In the genomic region with DNA sequence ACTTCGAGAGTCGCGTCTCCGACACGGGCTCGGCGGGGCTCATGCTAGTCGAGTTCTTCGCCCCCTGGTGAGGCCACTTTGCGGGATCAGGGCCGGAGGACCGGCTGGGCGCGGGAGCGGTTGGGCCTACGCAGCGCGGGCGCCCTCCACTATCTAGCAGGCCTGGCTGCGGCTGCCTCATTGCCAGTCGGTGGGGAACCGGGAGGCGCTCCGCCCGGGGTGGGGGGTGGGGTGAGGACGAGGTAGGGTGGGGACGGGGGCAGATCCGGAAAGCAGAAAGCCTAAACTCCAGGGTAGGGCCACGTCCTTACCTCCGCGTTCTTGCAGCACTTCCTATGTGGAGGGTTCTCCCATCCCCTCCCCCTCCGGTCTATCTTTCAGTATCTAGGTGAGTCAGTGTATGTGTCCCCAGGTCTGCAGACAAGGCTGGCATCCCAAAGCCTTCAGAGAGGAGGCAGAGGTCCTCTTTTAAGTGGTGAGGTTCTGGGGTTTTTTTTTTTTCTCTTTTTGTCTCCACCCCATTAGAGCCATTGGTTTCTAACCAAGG, we compare ENCODE assay signal across 8 mouse cellular contexts. TPM values are rescaled to one million over a fixed set of nuclear protein-coding genes. Genes with fewer than 3 reads are reported as not detected.
DNase-seq lines count a peak whose midpoint lies in the region; ATAC-seq and TF ChIP-seq lines count a peak whose summit lies in the region.

No protein-coding gene starts in this region.

- H3K36me3 ChIP-seq in heart, embryonic 10.5 days = peaks cover 31% of the 10 kb centered on the region
- peaks cover 5 to 34% of the 10 kb centered on the region in 2 experiments for H3K36me3 ChIP-seq in CH12.LX (replicated peaks in 1 of 2; ENCODE audit: control insufficient read depth in 1 of 2, insufficient read depth in 1 of 2, low read length in 1 of 2)
- H3K36me3 ChIP-seq in heart, embryonic 12.5 days = peaks cover 26% of the 10 kb centered on the region
- H3K36me3 ChIP-seq in limb, embryonic 11.5 days (ENCODE audit: control insufficient read depth, insufficient read depth, low read length) = peaks cover 5% of the 10 kb centered on the region; the same call in 1 of the 2 replicates
- peaks cover 19% of the 10 kb centered on the region for H3K36me3 ChIP-seq in midbrain, embryonic 12.5 days

- intact Hi-C loops in heart, postnatal 25 days (cut with DNase I) = no loop called here

- DNase-seq in heart, embryonic 10.5 days (ENCODE audit: low spot score) = peak; percentile 84
- DNase-seq in heart, postnatal 25 days (ENCODE audit: low spot score) = no peak
- DNase-seq in CH12.LX (ENCODE audit: extremely low read depth) = peak; percentile 77
- peak; percentile 59 for DNase-seq in c-Kit-positive CD71-positive TER-119-negative erythroid progenitor cells, embryonic 14.5 days (ENCODE audit: low read depth)
- peak; percentile 63 for DNase-seq in limb, embryonic 11.5 days (ENCODE audit: low spot score)
- DNase-seq in urinary bladder, postnatal 4 days (ENCODE audit: low spot score in 2 of 2) = no peak

- H3K4me3 ChIP-seq in heart, embryonic 10.5 days = peak overlapping the region; percentile 99
- peak overlapping the region; percentile 72 to 96 (median 94) for H3K4me3 ChIP-seq in CH12.LX (replicated peaks in 1 of 3; ENCODE audit: low read depth in 2 of 3, low read length in 2 of 3, poor library complexity in 1 of 3)
- peak overlapping the region; percentile 95 for H3K4me3 ChIP-seq in heart, embryonic 12.5 days
- H3K4me3 ChIP-seq in limb, embryonic 11.5 days (ENCODE audit: low read depth, low read length) = peak overlapping the region; percentile 100
- peak overlapping the region; percentile 74 for H3K4me3 ChIP-seq in midbrain, embryonic 12.5 days

- 0 out of 2 replicates have a peak, but pooled peaks have one; percentile 18 for TF ChIP-seq EP300 in CH12.LX (IDR thresholded peaks at IDR 0.05; ENCODE audit: low read length)

- ATAC-seq in heart, embryonic 12.5 days (ENCODE audit: insufficient number of reproducible peaks, low FRiP score) = peak; percentile 69
- peak; percentile 35 for ATAC-seq in limb, embryonic 11.5 days (ENCODE audit: insufficient number of reproducible peaks, low FRiP score, low TSS enrichment, low read depth)
- peak; percentile 48 for ATAC-seq in midbrain, embryonic 12.5 days (ENCODE audit: low FRiP score, low read depth)

- dilution Hi-C loops in CH12.LX (cut with MboI; ENCODE audit: extremely low pct_ligation_motif_present, extremely low pct_unique_long_range_greater_than_20kb, low sequenced_read_pairs) = no loop called here

- TF ChIP-seq POLR2A in CH12.LX (IDR thresholded peaks at IDR 0.05; ENCODE audit: low read depth, low read length) = no peak

- WGBS in heart, embryonic 10.5 days = under 1% methylated on average over 32 of the region's 32 CpGs
- under 1% methylated on average over 32 of the region's 32 CpGs for WGBS in heart, embryonic 12.5 days
- under 1% methylated on average over 29 of the region's 32 CpGs for WGBS in limb, embryonic 11.5 days
- 0% methylated on average over 32 of the region's 32 CpGs for WGBS in midbrain, embryonic 12.5 days

- H3K4me2 ChIP-seq in CH12.LX (ENCODE audit: insufficient read depth, low read depth, poor library complexity, severe bottlenecking) = peak overlapping the region; percentile 62
- peak overlapping the region; percentile 71 for H3K4me2 ChIP-seq in heart, embryonic 12.5 days
- H3K4me2 ChIP-seq in limb, embryonic 11.5 days (ENCODE audit: low read depth, severe bottlenecking) = peak overlapping the region; percentile 64
- H3K4me2 ChIP-seq in midbrain, embryonic 12.5 days (replicated peaks) = peak overlapping the region; percentile 65

- no peaks in the 10 kb centered on the region for H3K9me3 ChIP-seq in heart, embryonic 10.5 days
- no peaks in the 10 kb centered on the region for H3K9me3 ChIP-seq in CH12.LX (replicated peaks; ENCODE audit: low read length)
- H3K9me3 ChIP-seq in heart, embryonic 12.5 days (replicated peaks) = no peaks in the 10 kb centered on the region
- H3K9me3 ChIP-seq in limb, embryonic 11.5 days (ENCODE audit: control insufficient read depth, low read length) = no peaks in the 10 kb centered on the region
- H3K9me3 ChIP-seq in midbrain, embryonic 12.5 days = no peaks in the 10 kb centered on the region

- peaks cover 24% of the 10 kb centered on the region; the same call in 1 of the 2 replicates for H3K4me1 ChIP-seq in heart, embryonic 10.5 days
- peaks cover 8 to 48% of the 10 kb centered on the region in 2 experiments; a peak in 3 of 4 replicates for H3K4me1 ChIP-seq in CH12.LX (ENCODE audit: control insufficient read depth in 1 of 2, insufficient read depth in 2 of 2)
- peaks cover 26% of the 10 kb centered on the region for H3K4me1 ChIP-seq in heart, embryonic 12.5 days (replicated peaks)
- H3K4me1 ChIP-seq in limb, embryonic 11.5 days (ENCODE audit: control insufficient read depth, insufficient read depth, low read length) = peaks cover 6% of the 10 kb centered on the region; the same call in 1 of the 2 replicates
- H3K4me1 ChIP-seq in midbrain, embryonic 12.5 days = peaks cover 18% of the 10 kb centered on the region

- no peak for TF ChIP-seq CTCF in CH12.LX (conservative IDR thresholded peaks at IDR 0.05 in 1 of 2, IDR thresholded peaks at IDR 0.05 in 1 of 2; ENCODE audit: low read depth in 2 of 2, low read length in 2 of 2)

- peak overlapping the region; percentile 99 for H3K27ac ChIP-seq in heart, embryonic 10.5 days
- H3K27ac ChIP-seq in CH12.LX (ENCODE audit: insufficient read depth, low read depth) = peak overlapping the region; percentile 85
- H3K27ac ChIP-seq in heart, embryonic 12.5 days (ENCODE audit: poor library complexity, severe bottlenecking) = peak overlapping the region; percentile 96
- H3K27ac ChIP-seq in limb, embryonic 11.5 days (replicated peaks; ENCODE audit: low read depth, low read length) = peak overlapping the region; percentile 95
- H3K27ac ChIP-seq in midbrain, embryonic 12.5 days (replicated peaks) = peak overlapping the region; percentile 92

- TF ChIP-seq RAD21 in CH12.LX (IDR thresholded peaks at IDR 0.05; ENCODE audit: low read depth, low read length) = no peak

- H3K79me2 ChIP-seq in CH12.LX (replicated peaks; ENCODE audit: control insufficient read depth, extremely low read depth, insufficient read depth, poor library complexity, severe bottlenecking) = peaks cover 54% of the 10 kb centered on the region

- no peaks in the 10 kb centered on the region for H3K27me3 ChIP-seq in heart, embryonic 10.5 days (ENCODE audit: insufficient read depth, poor library complexity, severe bottlenecking)
- H3K27me3 ChIP-seq in CH12.LX (replicated peaks) = no peaks in the 10 kb centered on the region
- no peaks in the 10 kb centered on the region for H3K27me3 ChIP-seq in heart, embryonic 12.5 days (replicated peaks)
- H3K27me3 ChIP-seq in limb, embryonic 11.5 days (ENCODE audit: control insufficient read depth, insufficient read depth, low read length) = no peaks in the 10 kb centered on the region
- H3K27me3 ChIP-seq in midbrain, embryonic 12.5 days = no peaks in the 10 kb centered on the region

- in situ Hi-C loops in CH12.LX (cut with MboI; ENCODE audit: low pct_ligation_motif_present, low pct_unique_long_range_greater_than_20kb, low sequenced_read_pairs) = no loop called here

- H3K9ac ChIP-seq in CH12.LX (ENCODE audit: insufficient read depth, low read depth) = peak overlapping the region; percentile 96
- H3K9ac ChIP-seq in heart, embryonic 12.5 days = peak overlapping the region; percentile 95
- H3K9ac ChIP-seq in limb, embryonic 11.5 days (ENCODE audit: low read length) = peak overlapping the region; percentile 100
- peak overlapping the region; percentile 89 for H3K9ac ChIP-seq in midbrain, embryonic 12.5 days (replicated peaks)

RNA-seq across cellular contexts. Expression of a gene that starts 0.6 kb away (rescaled TPM):
- 2.8 and 3.1 TPM in 2 replicates for polyA plus RNA-seq in heart, embryonic 10.5 days (2016; fragmentation: Nextera tagmentation; extraction: Ambion mirVana)
- 1 to 10 TPM; 2.3 to 2.9 TPM for total RNA-seq in heart, postnatal 25 days (2021)
- total RNA-seq in CH12.LX (2012; rRNA removed) = 0.89 and 1.5 TPM in 2 replicates
- 1.2 and 2.2 TPM in 2 replicates for total RNA-seq in CH12.LX (2014; rRNA removed)
- 1.8 TPM in 2 replicates for polyA plus RNA-seq in CH12.LX (2012; ENCODE audit: insufficient read length, low read depth)
- polyA plus RNA-seq in heart, embryonic 12.5 days (2016; fragmentation: Nextera tagmentation; extraction: Ambion mirVana) = 2.8 and 3.5 TPM in 2 replicates
- 1.7 and 2.0 TPM in 2 replicates for polyA plus RNA-seq in limb, embryonic 11.5 days (2014; fragmentation: Nextera tagmentation; extraction: Ambion mirVana)
- polyA plus RNA-seq in midbrain, embryonic 12.5 days (2016; fragmentation: Nextera tagmentation; extraction: Ambion mirVana) = 3.0 and 3.3 TPM in 2 replicates

RNA-seq across cellular contexts. Expression of a gene that starts 0.6 kb away (rescaled TPM):
- polyA plus RNA-seq in heart, embryonic 10.5 days (2016; fragmentation: Nextera tagmentation; extraction: Ambion mirVana) = 736 and 829 TPM in 2 replicates
- total RNA-seq in heart, postnatal 25 days (2021) = 100 to 1,000 TPM; 146 to 167 TPM
- total RNA-seq in CH12.LX (2012; rRNA removed) = 54.5 and 86.7 TPM in 2 replicates
- 169 and 184 TPM in 2 replicates for total RNA-seq in CH12.LX (2014; rRNA removed)
- polyA plus RNA-seq in CH12.LX (2012; ENCODE audit: insufficient read length, low read depth) = 356 and 406 TPM in 2 replicates
- 643 and 651 TPM in 2 replicates for polyA plus RNA-seq in heart, embryonic 12.5 days (2016; fragmentation: Nextera tagmentation; extraction: Ambion mirVana)
- 540 and 632 TPM in 2 replicates for polyA plus RNA-seq in limb, embryonic 11.5 days (2014; fragmentation: Nextera tagmentation; extraction: Ambion mirVana)
- 457 and 459 TPM in 2 replicates for polyA plus RNA-seq in midbrain, embryonic 12.5 days (2016; fragmentation: Nextera tagmentation; extraction: Ambion mirVana)

RNA-seq across cellular contexts. Expression of a gene that starts 27.2 kb away (rescaled TPM):
- polyA plus RNA-seq in heart, embryonic 10.5 days (2016; fragmentation: Nextera tagmentation; extraction: Ambion mirVana) = not detected in 2 replicates
- total RNA-seq in heart, postnatal 25 days (2021) = not detected
- total RNA-seq in CH12.LX (2012; rRNA removed) (4.8 and 6.3 TPM in 2 replicates), CH12.LX (2014; rRNA removed) (1.6 and 2.0 TPM in 2 replicates)
- 6.2 and 9.2 TPM in 2 replicates for polyA plus RNA-seq in CH12.LX (2012; ENCODE audit: insufficient read length, low read depth)
- polyA plus RNA-seq in heart, embryonic 12.5 days (2016; fragmentation: Nextera tagmentation; extraction: Ambion mirVana) = not detected in 2 replicates
- polyA plus RNA-seq in limb, embryonic 11.5 days (2014; fragmentation: Nextera tagmentation; extraction: Ambion mirVana) = not detected in 2 replicates
- polyA plus RNA-seq in midbrain, embryonic 12.5 days (2016; fragmentation: Nextera tagmentation; extraction: Ambion mirVana) = not detected in 2 replicates

RNA-seq across cellular contexts. Expression of a gene that starts 29.9 kb away (rescaled TPM):
- polyA plus RNA-seq in heart, embryonic 10.5 days (2016; fragmentation: Nextera tagmentation; extraction: Ambion mirVana) = 2.0 and 3.5 TPM in 2 replicates
- total RNA-seq in heart, postnatal 25 days (2021) = under 1 TPM in 1 of 2 experiments, not detected in 1; 0.14 TPM
- total RNA-seq in CH12.LX (2012; rRNA removed) (0.38 and 1.4 TPM in 2 replicates), CH12.LX (2014; rRNA removed) (2.1 and 2.3 TPM in 2 replicates)
- 1.0 and 1.5 TPM in 2 replicates for polyA plus RNA-seq in CH12.LX (2012; ENCODE audit: insufficient read length, low read depth)
- 1.0 and 1.4 TPM in 2 replicates for polyA plus RNA-seq in heart, embryonic 12.5 days (2016; fragmentation: Nextera tagmentation; extraction: Ambion mirVana)
- polyA plus RNA-seq in limb, embryonic 11.5 days (2014; fragmentation: Nextera tagmentation; extraction: Ambion mirVana) = 9.6 and 9.7 TPM in 2 replicates
- 1.7 and 2.3 TPM in 2 replicates for polyA plus RNA-seq in midbrain, embryonic 12.5 days (2016; fragmentation: Nextera tagmentation; extraction: Ambion mirVana)

RNA-seq across cellular contexts. Expression of a gene that starts 34.8 kb away (rescaled TPM):
- polyA plus RNA-seq in heart, embryonic 10.5 days (2016; fragmentation: Nextera tagmentation; extraction: Ambion mirVana) = 503 and 534 TPM in 2 replicates
- total RNA-seq in heart, postnatal 25 days (2021) = 100 to 1,000 TPM; 392 to 395 TPM
- 164 and 189 TPM in 2 replicates for total RNA-seq in CH12.LX (2012; rRNA removed)
- total RNA-seq in CH12.LX (2014; rRNA removed) = 116 TPM in 2 replicates
- polyA plus RNA-seq in CH12.LX (2012; ENCODE audit: insufficient read length, low read depth) = 222 and 255 TPM in 2 replicates
- 610 and 670 TPM in 2 replicates for polyA plus RNA-seq in heart, embryonic 12.5 days (2016; fragmentation: Nextera tagmentation; extraction: Ambion mirVana)
- 538 and 540 TPM in 2 replicates for polyA plus RNA-seq in limb, embryonic 11.5 days (2014; fragmentation: Nextera tagmentation; extraction: Ambion mirVana)
- 456 and 461 TPM in 2 replicates for polyA plus RNA-seq in midbrain, embryonic 12.5 days (2016; fragmentation: Nextera tagmentation; extraction: Ambion mirVana)

Comparison
In these comparisons a context has a peak if more than half of its experiments do, and no peak if none do; other contexts are left out.
1. DNase-seq: peak in heart, embryonic 10.5 days (single experiment), CH12.LX (single experiment), c-Kit-positive CD71-positive TER-119-negative erythroid progenitor cells, embryonic 14.5 days (single experiment) and limb, embryonic 11.5 days (single experiment); none in heart, postnatal 25 days (single experiment) and urinary bladder, postnatal 4 days (0 of 2).
2. Peak in every context shown above with its lines, with median percentiles within 50 percentile points of each other: H3K27ac ChIP-seq, H3K4me3 ChIP-seq, H3K4me2 ChIP-seq, H3K9ac ChIP-seq and ATAC-seq.